12 mouse cellular contexts compared by ENCODE assay signal in the genomic region with DNA sequence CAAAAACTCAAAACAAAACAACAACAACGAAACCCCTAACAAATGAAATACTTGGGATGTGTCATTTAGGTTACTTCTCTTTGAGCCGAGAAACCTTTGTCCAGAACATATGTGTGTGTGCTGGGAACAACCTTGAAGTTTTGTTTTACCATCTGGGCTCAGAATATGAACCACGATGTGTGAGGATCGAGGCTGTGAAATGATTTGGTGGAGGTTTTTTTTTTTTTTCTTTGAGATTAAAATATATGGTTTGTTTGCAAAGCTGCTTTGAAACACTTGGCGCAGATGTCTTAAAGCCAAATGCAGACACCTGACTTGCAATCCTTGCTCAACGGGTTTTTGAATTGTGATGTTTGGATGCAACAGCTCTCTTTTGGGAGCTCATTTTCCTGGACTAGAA.
"Had no signal": no experiment of that assay in that cellular context is flagged by ENCODE, and none has a peak within 500 bp of the region (broad histone marks: within the 10 kb centered on the region; RNA-seq: fewer than 3 reads in every experiment).

No protein-coding gene starts in this region.

- DNase-seq: lung, adult 18-20 months; lung, embryonic 14.5 days; lung, postnatal 10 days; lung, postnatal 4 days; midbrain, embryonic 14.5 days; retina, postnatal 1 day; right cerebral cortex, postnatal 14 days; spleen, adult 18-20 months; thymus, adult 2 months; thymus, postnatal 25 days; thymus, postnatal 4 days had no signal

- ATAC-seq: midbrain, embryonic 16.5 days had no signal
